Mouse (Mus musculus): ENCODE measurements around the gene Leng1. TPM values are rescaled to one million over a fixed set of nuclear protein-coding genes. Genes with fewer than 3 reads are reported as not detected.

Gene Leng1
- total RNA-seq (2023), result 11.0 TPM

DNA sequence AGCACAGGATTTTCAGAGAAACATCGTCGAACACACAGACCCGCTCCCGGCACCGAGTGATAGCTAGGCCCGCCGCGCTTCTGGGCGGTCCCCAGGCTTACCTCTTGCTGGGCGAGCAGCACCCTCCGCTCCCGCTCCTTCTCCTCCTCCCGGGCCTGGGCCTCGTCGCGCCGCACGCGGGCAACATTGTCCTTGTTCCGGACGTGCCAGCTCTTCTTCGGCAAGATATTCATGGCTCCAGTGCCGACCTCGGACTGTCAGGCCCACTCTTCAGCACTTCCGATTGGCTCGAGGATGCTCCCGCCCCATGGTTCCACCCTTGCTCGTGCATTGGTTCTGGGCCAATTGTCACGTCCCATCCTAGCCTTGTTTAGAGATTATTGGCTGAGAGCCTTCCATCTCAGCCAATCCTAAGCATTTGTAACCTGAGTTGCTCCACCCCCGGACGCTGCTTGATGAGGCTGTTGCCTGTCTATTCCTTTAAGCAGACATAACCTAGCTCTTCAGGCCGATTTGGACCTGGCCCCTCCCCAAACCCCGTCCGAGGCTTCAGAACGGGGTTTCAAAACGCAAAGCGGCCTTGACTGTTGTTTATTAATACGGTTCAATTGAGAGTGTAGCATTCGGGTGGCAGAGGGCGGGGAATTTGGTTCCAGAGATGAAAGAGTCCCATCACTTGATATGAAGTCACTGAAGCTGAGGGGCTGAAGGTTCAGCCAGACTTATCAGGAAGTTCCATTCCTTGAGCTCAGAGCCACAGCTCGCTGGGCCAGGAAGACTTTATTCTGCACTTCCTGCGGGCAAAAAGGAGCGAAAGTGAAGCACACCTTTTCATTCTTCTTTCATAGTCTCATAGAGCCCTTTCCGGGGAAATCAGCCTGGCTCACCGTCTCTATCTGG, at the start of gene Leng1:
Leng1 (minus strand) TSS at position 626 of the 900 bp plus-strand sequence.

DNA sequence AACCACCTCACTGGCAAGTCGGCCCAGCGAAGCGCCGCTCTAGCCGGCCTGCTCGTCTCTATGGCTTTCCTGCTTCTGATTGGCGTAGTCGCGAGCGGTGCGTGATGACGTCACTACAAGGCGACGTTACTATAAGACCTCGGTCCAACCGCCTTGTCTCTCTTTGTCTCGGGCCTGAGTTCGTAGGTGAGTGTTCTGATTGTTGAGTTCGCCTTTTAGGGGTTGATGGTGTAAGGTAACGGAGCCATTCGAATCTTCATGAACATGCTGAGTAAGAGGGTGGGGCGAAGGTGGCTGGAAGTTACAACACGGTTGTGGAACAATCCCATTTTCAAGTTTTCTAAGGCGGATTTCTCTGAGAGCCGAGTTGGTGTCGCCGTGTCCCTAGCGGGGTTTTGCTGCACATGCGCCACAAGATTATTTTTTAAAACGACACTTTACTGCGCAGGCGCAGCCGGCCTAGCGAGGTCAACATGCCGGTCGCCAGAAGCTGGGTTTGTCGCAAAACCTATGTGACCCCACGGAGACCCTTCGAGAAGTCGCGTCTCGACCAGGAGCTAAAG, 38.3 kb upstream of the Leng1 start, which contains the start of gene Rps9:
Rps9 (plus strand) TSS at position 115 of the 563 bp plus-strand sequence.

DNA sequence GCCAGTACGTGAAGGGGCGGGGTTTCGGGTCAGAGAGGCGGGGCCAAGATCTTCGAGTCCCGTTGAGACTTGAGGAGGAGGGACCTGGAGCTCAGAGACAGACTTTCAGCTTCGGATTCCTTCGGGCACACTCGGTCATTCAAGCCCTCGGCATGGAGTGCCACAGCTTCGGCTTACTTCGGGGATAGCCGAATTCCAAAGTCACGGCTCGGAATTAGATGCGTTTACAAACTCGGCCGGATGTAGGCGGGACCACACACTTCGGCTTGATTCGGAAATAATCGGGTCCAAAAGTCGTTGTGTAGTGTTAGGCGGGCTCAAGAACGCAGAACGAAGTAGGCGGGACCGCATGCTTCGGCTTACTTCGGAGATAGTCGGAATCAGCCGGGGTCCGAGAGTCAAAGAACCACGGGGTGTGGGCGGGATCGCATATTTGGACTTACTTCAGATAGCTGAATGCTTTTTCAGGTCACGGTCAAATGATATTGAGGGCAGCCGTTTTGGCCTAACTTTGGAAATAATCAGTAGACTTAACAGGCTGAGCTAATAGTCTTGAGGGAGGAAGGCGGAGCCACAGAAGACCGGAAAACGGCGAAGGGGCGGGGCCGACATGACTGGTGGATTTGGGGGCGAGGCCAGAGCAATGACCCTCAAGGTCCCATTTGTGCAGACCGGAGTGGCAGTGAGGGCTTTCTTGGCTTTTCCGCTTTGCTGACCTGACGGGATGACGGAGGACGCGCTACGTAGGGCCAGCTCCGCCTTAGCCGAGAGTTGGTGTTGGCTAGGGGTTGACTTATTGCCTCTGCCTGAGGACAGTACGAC, 27.6 kb upstream of the Leng1 start, which contains the start of gene Mboat7:
Mboat7 (minus strand) TSS at position 537 of the 822 bp plus-strand sequence.

DNA sequence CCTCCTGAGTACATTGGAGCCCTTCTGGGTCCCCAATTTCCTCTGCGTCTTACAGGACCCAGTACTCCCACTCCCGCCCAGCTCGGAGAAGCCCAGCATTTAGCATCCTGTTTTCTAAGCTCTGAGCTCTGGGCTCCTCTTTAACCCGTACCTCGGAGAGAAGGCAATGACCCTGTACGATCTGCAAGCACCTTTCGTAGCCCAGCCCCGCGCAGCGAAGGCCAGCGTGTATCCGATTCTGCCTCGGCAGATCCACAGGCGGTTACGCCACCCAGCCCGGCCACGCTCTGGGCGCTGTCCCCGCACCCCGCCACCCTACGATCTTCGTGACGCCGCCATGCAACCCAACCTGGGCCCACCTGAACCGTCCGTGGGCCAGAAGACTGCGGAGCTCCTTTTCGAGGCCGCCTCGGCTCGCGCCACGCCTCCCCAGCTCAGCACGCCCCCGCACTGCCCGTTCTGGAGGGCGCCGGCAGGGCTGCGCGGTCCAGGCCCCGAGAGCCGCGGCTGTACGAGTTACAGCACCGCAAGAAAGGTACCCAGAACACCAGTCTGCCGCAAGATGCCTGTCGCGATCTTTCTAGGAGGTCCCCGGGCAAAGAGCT, 26.8 kb upstream of the Leng1 start, which contains the start of gene Tsen34:
Tsen34 (plus strand) TSS at position 482 of the 605 bp plus-strand sequence.

DNA sequence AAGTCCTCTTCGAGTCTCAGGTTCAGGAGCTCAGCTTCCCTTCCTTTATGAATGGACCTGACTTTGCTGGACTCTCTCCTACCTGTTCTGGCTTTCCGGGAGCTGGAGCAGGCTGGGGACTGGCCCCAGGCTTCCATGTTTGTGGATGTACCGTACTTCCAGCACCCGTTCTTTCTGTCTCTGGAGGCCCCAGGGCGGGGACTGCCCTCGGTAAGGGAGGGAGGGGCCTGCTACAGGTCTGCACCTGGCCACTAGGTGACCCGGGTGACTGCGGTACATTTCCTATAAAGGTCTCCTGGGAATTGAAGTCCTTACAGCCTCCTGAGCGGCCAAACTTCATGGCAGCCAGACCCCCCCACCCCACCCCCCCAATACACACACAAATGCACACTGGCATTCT, 11.7 kb upstream of the Leng1 start, which contains the start of gene Tmc4:
Tmc4 (minus strand) TSS at position 212 of the 400 bp plus-strand sequence.

DNA sequence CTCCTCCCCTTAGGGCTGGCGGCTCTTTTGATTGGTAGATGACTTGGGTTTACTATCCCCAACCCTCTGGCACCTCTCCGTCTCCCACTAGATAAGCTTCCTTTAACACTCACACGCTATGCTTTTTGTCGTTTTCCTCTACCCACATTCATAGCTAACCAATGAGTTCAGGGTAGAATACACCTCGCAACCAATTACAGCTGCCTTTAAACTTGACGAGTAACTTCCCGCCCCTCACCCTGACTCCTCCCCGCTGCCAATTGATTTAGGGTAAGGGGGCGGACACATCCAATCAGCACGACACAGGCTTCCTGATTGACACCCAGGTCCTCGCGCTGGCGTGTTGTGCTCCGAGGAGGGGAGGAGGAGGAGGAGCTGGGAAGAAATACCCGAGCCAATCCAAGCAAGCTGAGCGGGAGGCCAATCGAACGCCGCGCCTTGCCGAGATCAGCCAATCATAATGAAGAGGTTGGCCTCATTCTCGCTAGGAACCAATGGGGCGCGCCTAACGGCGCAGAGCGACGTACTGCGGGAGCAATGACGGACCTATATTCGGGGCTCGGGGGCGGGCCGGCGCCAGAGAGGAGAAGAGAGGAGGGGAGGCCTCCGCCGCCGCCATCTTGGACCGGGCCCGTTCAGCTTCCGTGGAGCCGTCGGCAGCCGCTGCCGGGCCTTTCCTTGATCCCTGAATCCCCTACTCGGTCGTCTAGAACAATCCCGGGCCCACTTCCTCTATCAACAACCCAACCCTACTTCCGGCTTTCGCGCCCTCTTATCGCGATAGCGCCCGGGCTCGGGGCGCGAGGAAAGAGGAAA, 20.8 kb downstream of the Leng1 start, which contains the start of gene Cnot3:
Cnot3 (plus strand) TSS at position 597 of the 816 bp plus-strand sequence.

DNA sequence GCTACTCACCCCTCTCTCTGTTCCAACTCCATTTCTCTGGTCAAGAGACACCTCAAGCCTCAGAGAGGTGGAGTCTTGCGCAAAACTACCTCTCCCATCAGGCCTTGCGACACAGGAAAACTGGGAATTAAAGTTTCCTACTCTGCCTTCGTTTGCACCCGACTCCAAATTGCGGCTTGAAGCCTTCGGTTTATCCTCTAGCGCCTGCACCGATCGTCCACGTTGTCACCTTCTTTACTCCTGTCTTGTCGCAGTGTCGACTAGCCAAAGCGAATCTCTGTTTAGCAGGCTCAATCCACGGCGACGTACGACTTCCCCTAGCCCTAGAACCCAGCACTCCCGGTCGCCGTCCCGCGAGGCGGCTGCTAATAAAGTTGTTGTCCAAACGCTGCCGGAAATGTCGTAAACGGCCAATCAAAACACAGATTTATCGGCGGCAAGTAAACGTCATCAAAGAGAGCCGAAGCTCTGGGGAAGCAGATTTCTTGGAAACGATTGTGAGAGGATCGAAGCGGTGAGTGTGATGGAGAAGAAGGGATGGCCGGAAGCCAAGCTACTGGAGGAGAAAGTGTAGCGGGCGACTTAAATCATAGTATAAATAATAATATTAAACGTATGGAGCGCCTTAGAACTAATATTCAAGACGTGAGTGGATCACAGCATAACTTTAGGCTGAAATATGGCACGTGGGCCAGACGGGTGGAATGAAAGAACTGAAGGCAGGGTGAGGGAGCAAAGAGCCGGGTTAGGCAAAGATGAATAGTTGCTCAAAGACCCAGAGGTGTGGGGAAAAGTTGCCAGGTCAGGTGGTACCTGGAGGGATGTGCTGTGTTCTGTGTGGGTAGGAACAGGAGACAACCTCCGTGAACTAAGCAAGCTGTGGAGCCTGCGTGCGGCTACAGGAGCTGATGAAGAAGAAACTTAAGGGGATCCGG, 35.8 kb downstream of the Leng1 start, which contains the start of the genes Tfpt and Prpf31:
Tfpt (minus strand) TSS at position 387 of the 935 bp plus-strand sequence.
Prpf31 (plus strand) TSS at position 443 of the 935 bp plus-strand sequence.

DNA sequence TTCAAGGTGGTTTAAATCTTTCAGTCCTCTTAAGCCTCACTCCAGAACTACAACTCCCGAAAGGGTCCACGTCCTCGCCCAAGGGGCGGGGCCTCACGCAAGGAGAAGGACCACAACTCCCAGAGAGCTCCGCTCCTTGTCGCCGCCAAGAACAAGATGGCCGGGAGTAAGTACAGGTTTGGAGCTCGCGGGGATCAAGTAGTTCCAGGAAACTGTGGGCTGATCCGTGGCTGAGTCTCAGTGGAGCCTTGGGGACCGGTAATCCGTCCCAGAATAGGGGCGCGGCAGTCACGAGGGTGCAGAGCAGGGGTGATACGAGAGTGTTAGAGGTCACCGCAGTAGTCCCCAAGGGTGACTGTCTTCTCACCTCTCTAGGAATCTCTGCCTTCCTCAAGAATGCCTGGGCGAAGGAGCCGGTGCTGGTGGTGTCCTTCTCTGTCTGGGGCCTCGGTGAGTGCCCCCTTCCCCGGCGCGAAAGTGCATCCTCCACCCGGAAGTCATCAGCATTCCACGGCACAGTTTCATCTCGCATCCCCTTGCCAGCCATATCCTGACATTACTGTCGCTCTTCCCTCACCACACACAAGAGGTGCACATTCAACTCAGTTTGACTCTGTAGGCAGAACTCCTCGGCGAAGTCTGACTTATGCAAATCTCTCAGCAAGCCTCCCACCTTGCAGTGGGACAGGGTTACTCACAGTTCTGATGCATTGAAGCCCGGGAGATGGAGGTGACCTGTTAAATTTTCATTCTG, 48.2 kb downstream of the Leng1 start, which contains the start of gene Ndufa3:
Ndufa3 (plus strand) TSS at position 132 of the 754 bp plus-strand sequence.

DNA sequence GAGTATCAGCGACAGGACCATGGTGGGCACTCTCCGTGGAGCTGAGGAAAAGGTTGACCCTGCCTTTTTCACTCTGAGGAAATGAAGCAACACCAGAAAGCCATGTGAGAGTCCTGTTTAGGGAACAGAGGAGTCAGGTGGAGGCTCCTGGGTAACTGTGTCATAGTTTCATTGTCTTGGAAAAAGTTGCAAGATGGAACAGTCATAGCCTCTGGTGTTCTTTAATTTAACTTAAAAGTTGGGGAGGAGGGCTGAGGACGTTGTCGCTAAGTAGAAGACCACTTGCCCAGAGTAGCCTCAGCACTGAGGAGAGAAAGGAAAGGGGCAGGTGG, 49.6 kb downstream of the Leng1 start, which contains the start of gene Oscar:
Oscar (minus strand) TSS at position 101 of the 332 bp plus-strand sequence.

Other genes with a start within 250 kb of the Leng1 start
- gene Cacng6, start 241.6 kb downstream of the Leng1 start, total RNA-seq (2023), result not detected
- gene Tarm1, start 163.2 kb downstream of the Leng1 start, total RNA-seq (2023), result not detected
- not detected for gene Oscar, start 49.7 kb downstream of the Leng1 start, total RNA-seq (2023)
- 289 TPM for gene Ndufa3, start 48.5 kb downstream of the Leng1 start, total RNA-seq (2023)
- 16.7 TPM for gene Tfpt, start 35.9 kb downstream of the Leng1 start, total RNA-seq (2023)
- 47.6 TPM for gene Prpf31, start 35.9 kb downstream of the Leng1 start, total RNA-seq (2023)
- gene Cnot3, start 20.6 kb downstream of the Leng1 start, total RNA-seq (2023), result 93.5 TPM
- gene Tmc4, start 11.7 kb upstream of the Leng1 start, total RNA-seq (2023), result 10.1 TPM
- gene Tsen34, start 27.0 kb upstream of the Leng1 start, total RNA-seq (2023), result 18.5 TPM
- 66.9 TPM for gene Mboat7, start 27.7 kb upstream of the Leng1 start, total RNA-seq (2023)
- 2,567 TPM for gene Rps9, start 38.2 kb upstream of the Leng1 start, total RNA-seq (2023)
- gene Pirb, start 54.6 kb upstream of the Leng1 start, total RNA-seq (2023), result 7.3 TPM
- 0.79 TPM for gene Gm15448, start 159.8 kb upstream of the Leng1 start, total RNA-seq (2023)
- 1.8 TPM for gene Pira2, start 179.2 kb upstream of the Leng1 start, total RNA-seq (2023)
- gene Gm14548, start 232.3 kb upstream of the Leng1 start, total RNA-seq (2023), result 1.3 TPM
- gene Lilra6, start 249.7 kb upstream of the Leng1 start, total RNA-seq (2023), result 0.62 TPM

All from CD4-positive naive resting alpha-beta T cell, adult 76 days (primary cell).